Mouse (Mus musculus): Measurements from ENCODE around the gene Cygb. TPM values are rescaled to one million over a fixed set of nuclear protein-coding genes. Genes with fewer than 3 reads are reported as not detected.
A peak's percentile ranks its signal among the peaks of the same experiment; 100 is the strongest.
"Not testable (repeated sequence)": the region's sequence is repeated elsewhere in the genome, so short reads cannot be mapped to it uniquely, and the experiment has no call there.

Cygb gene
- polyA plus RNA-seq, 1 experiment from 2014 or later, result 7.1 TPM

GRCm38 (mm10) chr11:116683777-116684176 is 29.7 kb upstream of the Cygb start:
- H3K4me3 ChIP-seq, result no peak overlapping the region
- H3K9me3 ChIP-seq, result no peaks in the 10 kb centered on the region
- WGBS, result 80% methylated on average over 4 of the region's 4 CpGs
- no peak overlapping the region for H3K9ac ChIP-seq
- H3K36me3 ChIP-seq, result peaks cover 48% of the 10 kb centered on the region
- H3K4me2 ChIP-seq, result no peak overlapping the region
- H3K4me1 ChIP-seq, result peaks cover 33% of the 10 kb centered on the region
- no peak for ATAC-seq (ENCODE audit: insufficient number of reproducible peaks, insufficient read depth, low FRiP score, low TSS enrichment, low read depth)
- no peaks in the 10 kb centered on the region for H3K27me3 ChIP-seq
- no peak overlapping the region for H3K27ac ChIP-seq

- no peak overlapping the region for H3K4me3 ChIP-seq
- peaks cover 58% of the 10 kb centered on the region for H3K36me3 ChIP-seq
- no peak overlapping the region for H3K9ac ChIP-seq
- H3K4me2 ChIP-seq, result no peak overlapping the region
- no peaks in the 10 kb centered on the region for H3K27me3 ChIP-seq
- H3K4me1 ChIP-seq, result peaks cover 31% of the 10 kb centered on the region
- WGBS, result 68% methylated on average over 14 of the region's 14 CpGs
- ATAC-seq (ENCODE audit: insufficient number of reproducible peaks, insufficient read depth, low FRiP score, low TSS enrichment, low read depth), result no peak
- no peaks in the 10 kb centered on the region for H3K9me3 ChIP-seq
- H3K27ac ChIP-seq, result peak overlapping the region; percentile 53
Observed at GRCm38 (mm10) chr11:116682501-116683144, 28.5 kb upstream of the Cygb start.

GRCm38 (mm10) chr11:116681147-116681546 is 27.0 kb upstream of the Cygb start:
- H3K4me2 ChIP-seq, result no peak overlapping the region
- H3K9ac ChIP-seq, result no peak overlapping the region
- H3K36me3 ChIP-seq, result peaks cover 71% of the 10 kb centered on the region
- peaks cover 29% of the 10 kb centered on the region for H3K4me1 ChIP-seq
- 79% methylated on average over 4 of the region's 4 CpGs for WGBS
- H3K9me3 ChIP-seq, result no peaks in the 10 kb centered on the region
- 0 out of 2 replicates have a peak overlapping the region, but pooled peaks have one; percentile 8 for H3K27ac ChIP-seq
- H3K4me3 ChIP-seq, result no peak overlapping the region
- ATAC-seq (ENCODE audit: insufficient number of reproducible peaks, insufficient read depth, low FRiP score, low TSS enrichment, low read depth), result no peak
- no peaks in the 10 kb centered on the region for H3K27me3 ChIP-seq

- H3K27me3 ChIP-seq, result no peaks in the 10 kb centered on the region
- no peak for ATAC-seq (ENCODE audit: insufficient number of reproducible peaks, insufficient read depth, low FRiP score, low TSS enrichment, low read depth)
- no peak overlapping the region for H3K4me3 ChIP-seq
- no peaks in the 10 kb centered on the region for H3K9me3 ChIP-seq
- 67% methylated on average over 24 of the region's 24 CpGs for WGBS
- H3K27ac ChIP-seq, result 0 out of 2 replicates have a peak overlapping the region, but pooled peaks have one; percentile 8
- peak overlapping the region; percentile 6; the same call in 1 of the 2 replicates for H3K9ac ChIP-seq
- peaks cover 73% of the 10 kb centered on the region for H3K36me3 ChIP-seq
- H3K4me2 ChIP-seq, result no peak overlapping the region
- peaks cover 29% of the 10 kb centered on the region for H3K4me1 ChIP-seq
Observed at GRCm38 (mm10) chr11:116680321-116681091, 26.4 kb upstream of the Cygb start.

- 89% methylated on average over 6 of the region's 6 CpGs for WGBS
- Histone ChIP-seq H3K27ac (no peak overlapping the region), H3K4me2 (no peak overlapping the region), H3K27me3 (no peaks in the 10 kb centered on the region), H3K4me3 (no peak overlapping the region), H3K36me3 (peaks cover 74% of the 10 kb centered on the region), H3K4me1 (peaks cover 37% of the 10 kb centered on the region), H3K9me3 (no peaks in the 10 kb centered on the region), H3K9ac (no peak overlapping the region)
- ATAC-seq (ENCODE audit: insufficient number of reproducible peaks, insufficient read depth, low FRiP score, low TSS enrichment, low read depth), result no peak
Observed at GRCm38 (mm10) chr11:116679148-116679547, 25.0 kb upstream of the Cygb start.

- Histone ChIP-seq H3K4me2 (no peak overlapping the region), H3K9me3 (no peaks in the 10 kb centered on the region), H3K4me3 (no peak overlapping the region), H3K27me3 (no peaks in the 10 kb centered on the region), H3K36me3 (peaks cover 82% of the 10 kb centered on the region), H3K27ac (no peak overlapping the region), H3K9ac (no peak overlapping the region), H3K4me1 (peaks cover 47% of the 10 kb centered on the region)
- 79% methylated on average over 8 of the region's 8 CpGs for WGBS
- no peak for ATAC-seq (ENCODE audit: insufficient number of reproducible peaks, insufficient read depth, low FRiP score, low TSS enrichment, low read depth)
Observed at GRCm38 (mm10) chr11:116677711-116678441, 23.8 kb upstream of the Cygb start.

- 89% methylated on average over 14 of the region's 14 CpGs for WGBS
- Histone ChIP-seq H3K36me3 (peaks cover 72% of the 10 kb centered on the region), H3K9ac (no peak overlapping the region), H3K27me3 (no peaks in the 10 kb centered on the region), H3K9me3 (no peaks in the 10 kb centered on the region), H3K27ac (no peak overlapping the region), H3K4me1 (peaks cover 38% of the 10 kb centered on the region), H3K4me3 (no peak overlapping the region), H3K4me2 (no peak overlapping the region)
- no peak for ATAC-seq (ENCODE audit: insufficient number of reproducible peaks, insufficient read depth, low FRiP score, low TSS enrichment, low read depth)
Observed at GRCm38 (mm10) chr11:116676175-116676976, 22.3 kb upstream of the Cygb start.

GRCm38 (mm10) chr11:116675429-116675828 is 21.3 kb upstream of the Cygb start:
- peaks cover 38% of the 10 kb centered on the region for H3K4me1 ChIP-seq
- H3K36me3 ChIP-seq, result peaks cover 67% of the 10 kb centered on the region
- 78% methylated on average over 6 of the region's 6 CpGs for WGBS
- H3K9me3 ChIP-seq; H3K9ac ChIP-seq; ATAC-seq (ENCODE audit: insufficient number of reproducible peaks, insufficient read depth, low FRiP score, low TSS enrichment, low read depth); H3K27ac ChIP-seq; H3K4me2 ChIP-seq; H3K4me3 ChIP-seq; H3K27me3 ChIP-seq: not testable (repeated sequence)

- no peak for ATAC-seq (ENCODE audit: insufficient number of reproducible peaks, insufficient read depth, low FRiP score, low TSS enrichment, low read depth)
- Histone ChIP-seq H3K4me2 (no peak overlapping the region), H3K27me3 (no peaks in the 10 kb centered on the region), H3K4me3 (no peak overlapping the region), H3K36me3 (peaks cover 67% of the 10 kb centered on the region), H3K4me1 (peaks cover 34% of the 10 kb centered on the region), H3K9ac (no peak overlapping the region), H3K9me3 (no peaks in the 10 kb centered on the region), H3K27ac (no peak overlapping the region)
- 83% methylated on average over 7 of the region's 7 CpGs for WGBS
Observed at GRCm38 (mm10) chr11:116674616-116675379, 20.7 kb upstream of the Cygb start.

GRCm38 (mm10) chr11:116673410-116673809 is 19.3 kb upstream of the Cygb start:
- H3K9ac ChIP-seq, result peak overlapping the region; percentile 97
- H3K4me2 ChIP-seq, result peak overlapping the region; percentile 83
- no peaks in the 10 kb centered on the region for H3K9me3 ChIP-seq
- ATAC-seq (ENCODE audit: insufficient number of reproducible peaks, insufficient read depth, low FRiP score, low TSS enrichment, low read depth), result no peak
- H3K27me3 ChIP-seq, result no peaks in the 10 kb centered on the region
- peaks cover 43% of the 10 kb centered on the region for H3K4me1 ChIP-seq
- H3K27ac ChIP-seq, result no peak overlapping the region
- peak overlapping the region; percentile 73 for H3K4me3 ChIP-seq
- H3K36me3 ChIP-seq, result peaks cover 56% of the 10 kb centered on the region
- WGBS, result 87% methylated on average over 2 of the region's 2 CpGs

All from embryonic facial prominence, embryonic 13.5 days (tissue).